8 mouse cellular contexts compared by ENCODE assay signal in genomic region chr8:95676631-95677030, GRCm38 (mm10). TPM values are rescaled to one million over a fixed set of nuclear protein-coding genes. Genes with fewer than 3 reads are reported as not detected.
DNase-seq lines count a peak whose midpoint lies in the region; ATAC-seq lines count a peak whose summit lies in the region.

Ndrg4 (plus strand) TSS chr8:95676980.

- peak within 1 kb of the TSS; percentile 66 for H3K9ac ChIP-seq in embryonic facial prominence, embryonic 13.5 days
- peak within 1 kb of the TSS; percentile 76 for H3K9ac ChIP-seq in hindbrain, embryonic 12.5 days
- H3K9ac ChIP-seq in liver, embryonic 15.5 days: no peak within 1 kb of the TSS

- no peak within 1 kb of the TSS for H3K27ac ChIP-seq in embryonic facial prominence, embryonic 13.5 days
- H3K27ac ChIP-seq in hindbrain, embryonic 12.5 days: 0 out of 2 replicates have a peak within 1 kb of the TSS, but pooled peaks have one; percentile 5
- H3K27ac ChIP-seq in liver, embryonic 15.5 days (replicated peaks): no peak within 1 kb of the TSS

- no peaks in the 10 kb centered on the region for H3K36me3 ChIP-seq in megakaryocyte, embryonic 14.5 days (replicated peaks; ENCODE audit: low read length)
- H3K36me3 ChIP-seq in embryonic facial prominence, embryonic 13.5 days: no peaks in the 10 kb centered on the region
- H3K36me3 ChIP-seq in hindbrain, embryonic 12.5 days: no peaks in the 10 kb centered on the region
- H3K36me3 ChIP-seq in liver, embryonic 15.5 days (replicated peaks): no peaks in the 10 kb centered on the region

- H3K4me1 ChIP-seq in megakaryocyte, embryonic 14.5 days: peaks cover 13% of the 10 kb centered on the region
- H3K4me1 ChIP-seq in embryonic facial prominence, embryonic 13.5 days: peaks cover 10% of the 10 kb centered on the region
- peaks cover 15% of the 10 kb centered on the region for H3K4me1 ChIP-seq in hindbrain, embryonic 12.5 days
- H3K4me1 ChIP-seq in liver, embryonic 15.5 days (replicated peaks): peaks cover 7% of the 10 kb centered on the region; the same call in 1 of the 2 replicates

- H3K9me3 ChIP-seq in megakaryocyte, embryonic 14.5 days: no peaks in the 10 kb centered on the region
- no peaks in the 10 kb centered on the region for H3K9me3 ChIP-seq in embryonic facial prominence, embryonic 13.5 days
- no peaks in the 10 kb centered on the region for H3K9me3 ChIP-seq in hindbrain, embryonic 12.5 days (replicated peaks)
- H3K9me3 ChIP-seq in liver, embryonic 15.5 days (replicated peaks): no peaks in the 10 kb centered on the region

- no peak for DNase-seq in B cell, adult 2 months
- no peak for DNase-seq in retina, embryonic 14.5 days (ENCODE audit: low spot score)

- H3K27me3 ChIP-seq in megakaryocyte, embryonic 14.5 days (replicated peaks): peaks cover 97% of the 10 kb centered on the region
- peaks cover 94% of the 10 kb centered on the region for H3K27me3 ChIP-seq in embryonic facial prominence, embryonic 13.5 days
- H3K27me3 ChIP-seq in hindbrain, embryonic 12.5 days: peaks cover 76% of the 10 kb centered on the region
- peaks cover 93% of the 10 kb centered on the region for H3K27me3 ChIP-seq in liver, embryonic 15.5 days

- peak within 1 kb of the TSS; percentile 86 for H3K4me3 ChIP-seq in megakaryocyte, embryonic 14.5 days (replicated peaks)
- H3K4me3 ChIP-seq in embryonic facial prominence, embryonic 13.5 days: peak within 1 kb of the TSS; percentile 58
- H3K4me3 ChIP-seq in hindbrain, embryonic 12.5 days: peak within 1 kb of the TSS; percentile 55
- H3K4me3 ChIP-seq in liver, embryonic 15.5 days (replicated peaks): peak within 1 kb of the TSS; percentile 43

- no peak for ATAC-seq in megakaryocyte, adult 5-6 weeks (ENCODE audit: poor library complexity, severe bottlenecking)
- no peak for ATAC-seq in embryonic facial prominence, embryonic 13.5 days (ENCODE audit: insufficient number of reproducible peaks, insufficient read depth, low FRiP score, low TSS enrichment, low read depth)
- ATAC-seq in hindbrain, embryonic 12.5 days (ENCODE audit: low FRiP score): no peak
- no peak for ATAC-seq in liver, embryonic 15.5 days (ENCODE audit: insufficient read depth)
- ATAC-seq in megakaryocyte progenitor cell, adult 5-6 weeks (replicated peaks; ENCODE audit: poor library complexity): no peak

- H3K4me2 ChIP-seq in embryonic facial prominence, embryonic 13.5 days: peak within 1 kb of the TSS; percentile 98
- H3K4me2 ChIP-seq in hindbrain, embryonic 12.5 days (replicated peaks): peak within 1 kb of the TSS; percentile 78
- peak within 1 kb of the TSS; percentile 64 for H3K4me2 ChIP-seq in liver, embryonic 15.5 days

- 34% methylated on average over 9 of the region's 9 CpGs for WGBS in embryonic facial prominence, embryonic 13.5 days
- WGBS in hindbrain, embryonic 12.5 days: 45% methylated on average over 9 of the region's 9 CpGs
- WGBS in liver, embryonic 15.5 days (ENCODE audit: insufficient replicate concordance): 36% methylated on average over 9 of the region's 9 CpGs

RNA-seq across cellular contexts. Expression of gene Ndrg4, which starts in this region (rescaled TPM):
- polyA plus RNA-seq in megakaryocyte, embryonic 14.5 days (2012; ENCODE audit: insufficient read depth, low replicate concordance): 30.6 and 36.1 TPM in 2 replicates
- total RNA-seq in megakaryocyte, adult 5-6 weeks (2015): not detected in 2 replicates
- total RNA-seq in megakaryocyte, adult 5-6 weeks (2017): not detected in 2 replicates
- 16.2 and 18.0 TPM in 2 replicates for polyA plus RNA-seq in embryonic facial prominence, embryonic 13.5 days (2015; fragmentation: Nextera tagmentation; extraction: Ambion mirVana)
- polyA plus RNA-seq in hindbrain, embryonic 12.5 days (2016; fragmentation: Nextera tagmentation; extraction: Ambion mirVana): 97.1 and 99.0 TPM in 2 replicates
- 0.98 and 1.1 TPM in 2 replicates for polyA plus RNA-seq in liver, embryonic 15.5 days (2015; fragmentation: Nextera tagmentation; extraction: Ambion mirVana)
- not detected in 2 replicates for total RNA-seq in megakaryocyte progenitor cell, adult 5-6 weeks (2015)
- not detected in 2 replicates for total RNA-seq in megakaryocyte progenitor cell, adult 5-6 weeks (2017)
